8 mouse cellular contexts compared by ENCODE assay signal in genomic region chr17:56552781-56553363, GRCm38 (mm10). TPM values are rescaled to one million over a fixed set of nuclear protein-coding genes. Genes with fewer than 3 reads are reported as not detected.
DNase-seq lines count a peak whose midpoint lies in the region; ATAC-seq lines count a peak whose summit lies in the region.
"Had no signal": no experiment of that assay in that cellular context is flagged by ENCODE, and none has a peak within 500 bp of the region (broad histone marks: within the 10 kb centered on the region; RNA-seq: fewer than 3 reads in every experiment).

No protein-coding gene starts in this region.

- H3K27me3 ChIP-seq in forebrain, embryonic 15.5 days = no peaks in the 10 kb centered on the region
- no peaks in the 10 kb centered on the region for H3K27me3 ChIP-seq in hindbrain, embryonic 13.5 days

- H3K4me2 ChIP-seq in forebrain, embryonic 15.5 days (replicated peaks) = no peak overlapping the region
- no peak overlapping the region for H3K4me2 ChIP-seq in hindbrain, embryonic 13.5 days

- DNase-seq in MN1 (ENCODE audit: low spot score) = peak; percentile 77
- DNase-seq in c-Kit-positive CD71-positive TER-119-negative erythroid progenitor cells, embryonic 14.5 days (ENCODE audit: low read depth) = peak; percentile 56
- peak; percentile 61 for DNase-seq in left cerebral cortex, adult 11 months (ENCODE audit: low spot score)
- DNase-seq in mesoderm, embryonic 11.5 days (ENCODE audit: low read depth, low spot score) = peak; percentile 87
- DNase-seq in skeletal muscle tissue, adult 2 months (ENCODE audit: low read depth, low spot score) = peak; percentile 60

- H3K9ac ChIP-seq in forebrain, embryonic 15.5 days (replicated peaks) = no peak overlapping the region
- no peak overlapping the region for H3K9ac ChIP-seq in hindbrain, embryonic 13.5 days

- ATAC-seq in forebrain, embryonic 15.5 days (replicated peaks) = peak; percentile 38
- no peak for ATAC-seq in hindbrain, embryonic 13.5 days (ENCODE audit: low FRiP score)

- no peaks in the 10 kb centered on the region for H3K36me3 ChIP-seq in forebrain, embryonic 15.5 days
- no peaks in the 10 kb centered on the region for H3K36me3 ChIP-seq in hindbrain, embryonic 13.5 days

- no peaks in the 10 kb centered on the region for H3K9me3 ChIP-seq in forebrain, embryonic 15.5 days
- H3K9me3 ChIP-seq in hindbrain, embryonic 13.5 days = no peaks in the 10 kb centered on the region
- H3K9me3 ChIP-seq: megakaryocyte, embryonic 14.5 days had no signal

- peak overlapping the region; percentile 97 for H3K27ac ChIP-seq in forebrain, embryonic 15.5 days (replicated peaks)
- peak overlapping the region; percentile 92 for H3K27ac ChIP-seq in hindbrain, embryonic 13.5 days

- 45% methylated on average over 5 of the region's 5 CpGs for WGBS in forebrain, embryonic 15.5 days
- 47% methylated on average over 5 of the region's 5 CpGs for WGBS in hindbrain, embryonic 13.5 days

- peaks cover 42% of the 10 kb centered on the region for H3K4me1 ChIP-seq in forebrain, embryonic 15.5 days
- peaks cover 38% of the 10 kb centered on the region for H3K4me1 ChIP-seq in hindbrain, embryonic 13.5 days (replicated peaks)

- no peak overlapping the region for H3K4me3 ChIP-seq in forebrain, embryonic 15.5 days
- no peak overlapping the region for H3K4me3 ChIP-seq in hindbrain, embryonic 13.5 days
- H3K4me3 ChIP-seq: megakaryocyte, embryonic 14.5 days had no signal

RNA-seq across cellular contexts. Expression of gene Gm20219, which starts 1.3 kb away (rescaled TPM):
- 1.5 TPM in 2 replicates for polyA plus RNA-seq in forebrain, embryonic 15.5 days (2015; fragmentation: Nextera tagmentation; extraction: Ambion mirVana)
- polyA plus RNA-seq in hindbrain, embryonic 13.5 days (2015; fragmentation: Nextera tagmentation; extraction: Ambion mirVana) = 1.2 and 1.8 TPM in 2 replicates

RNA-seq across cellular contexts. Expression of gene Safb2, which starts 31.5 kb away (rescaled TPM):
- polyA plus RNA-seq in forebrain, embryonic 15.5 days (2015; fragmentation: Nextera tagmentation; extraction: Ambion mirVana) = 76.1 and 84.7 TPM in 2 replicates
- polyA plus RNA-seq in hindbrain, embryonic 13.5 days (2015; fragmentation: Nextera tagmentation; extraction: Ambion mirVana) = 76.1 and 76.2 TPM in 2 replicates

RNA-seq across cellular contexts. Expression of gene Safb, which starts 31.8 kb away (rescaled TPM):
- polyA plus RNA-seq in forebrain, embryonic 15.5 days (2015; fragmentation: Nextera tagmentation; extraction: Ambion mirVana) = 125 and 132 TPM in 2 replicates
- 105 and 113 TPM in 2 replicates for polyA plus RNA-seq in hindbrain, embryonic 13.5 days (2015; fragmentation: Nextera tagmentation; extraction: Ambion mirVana)

RNA-seq across cellular contexts. Expression of gene Znrf4, which starts 40.6 kb away (rescaled TPM):
- polyA plus RNA-seq in forebrain, embryonic 15.5 days (2015; fragmentation: Nextera tagmentation; extraction: Ambion mirVana) = 0.14 and 0.36 TPM in 2 replicates
- polyA plus RNA-seq in hindbrain, embryonic 13.5 days (2015; fragmentation: Nextera tagmentation; extraction: Ambion mirVana) = not detected in 2 replicates

RNA-seq across cellular contexts. Expression of gene 2410015M20Rik, which starts 56.7 kb away (rescaled TPM):
- 194 and 210 TPM in 2 replicates for polyA plus RNA-seq in forebrain, embryonic 15.5 days (2015; fragmentation: Nextera tagmentation; extraction: Ambion mirVana)
- polyA plus RNA-seq in hindbrain, embryonic 13.5 days (2015; fragmentation: Nextera tagmentation; extraction: Ambion mirVana) = 204 and 212 TPM in 2 replicates
